Mouse (Mus musculus): ENCODE results near the gene Csl.

Csl gene

GRCm38 (mm10) chr10:99759558-99759957 is at the start of gene Csl:
TSS of gene Csl (minus strand) at chr10:99759658.
- no peak for DNase-seq (ENCODE audit: low read depth, low spot score)

- DNase-seq (ENCODE audit: low read depth, low spot score): no peak
Measured at GRCm38 (mm10) chr10:99789418-99789817, 30.0 kb upstream of the Csl start.

GRCm38 (mm10) chr10:99774228-99775120 is 15.0 kb upstream of the Csl start:
- DNase-seq (ENCODE audit: low read depth, low spot score): no peak

- DNase-seq (ENCODE audit: low read depth, low spot score): no peak
Measured at GRCm38 (mm10) chr10:99750146-99750545, 9.3 kb downstream of the Csl start.

DNA sequence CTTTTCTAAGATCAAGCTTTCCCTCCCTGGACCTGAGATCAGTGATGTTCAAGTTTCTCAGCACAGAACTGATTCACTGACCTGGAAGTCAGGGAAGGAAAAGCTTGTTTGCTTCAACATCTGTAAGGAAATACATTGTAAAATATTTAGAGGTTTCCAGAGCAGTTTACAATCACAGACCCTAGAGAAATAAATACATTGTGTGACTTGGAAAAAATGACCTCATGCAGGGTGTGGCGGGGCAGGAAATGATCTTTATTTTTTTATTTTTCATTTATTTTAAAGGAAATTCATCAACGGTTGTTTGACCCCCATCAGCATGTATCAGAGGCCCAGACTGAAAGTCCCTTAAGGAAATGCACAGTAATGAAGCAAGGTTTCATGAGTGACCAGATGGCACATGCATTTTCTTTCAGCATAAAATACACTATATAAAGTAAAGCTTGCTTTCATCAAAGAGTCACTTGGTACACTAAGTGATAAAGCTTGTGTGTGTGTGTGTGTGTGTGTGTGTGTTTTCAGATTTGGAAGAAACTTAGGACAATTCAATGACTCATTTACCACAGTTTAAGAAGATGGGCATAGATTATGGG is 10.7 kb downstream of the Csl start:
- no peak for DNase-seq (ENCODE audit: low read depth, low spot score)

GRCm38 (mm10) chr10:99748009-99748408 is 11.4 kb downstream of the Csl start:
- DNase-seq (ENCODE audit: low read depth, low spot score): no peak

- DNase-seq (ENCODE audit: low read depth, low spot score): no peak
Measured at GRCm38 (mm10) chr10:99741609-99742280, 17.7 kb downstream of the Csl start.

- DNase-seq (ENCODE audit: low read depth, low spot score): no peak
Measured at GRCm38 (mm10) chr10:99713129-99713528, 46.3 kb downstream of the Csl start.

GRCm38 (mm10) chr10:99711567-99711966 is 47.9 kb downstream of the Csl start:
- DNase-seq (ENCODE audit: low read depth, low spot score): no peak
